Mouse (Mus musculus) left cerebral cortex, postnatal 4 days (tissue): ENCODE measurements around the gene Fam168b. TPM values are rescaled to one million over a fixed set of nuclear protein-coding genes. Genes with fewer than 3 reads are reported as not detected.

Experiments
- DNase-seq: peaks from one replicate; pipeline ENCODE4 v3.0.0-alpha.2; 2022
- intact Hi-C: fragments of 180-260 bp; cut with DNase I; formaldehyde crosslinking; loops from one replicate; pipeline ENCODE4 v1.15.1; 2025
- total RNA-seq, 2 experiments: library from RNA; stranded (reverse); gene quantifications; 2 replicates each; pipeline ENCODE4 v1.2.3; 2021

Gene Fam168b
- total RNA-seq, 2 experiments from 2014 or later: 251 to 255 TPM

- intact Hi-C loops: no loop called here
- DNase-seq: no peak
Measured at GRCm38 (mm10) chr1:34852116-34852878, 9.4 kb upstream of the Fam168b start.

GRCm38 (mm10) chr1:34851562-34851961 lies 8.7 kb upstream of the Fam168b start:
- intact Hi-C loops: no loop called here
- no peak for DNase-seq

- DNase-seq: no peak
- intact Hi-C loops: no loop called here
Measured at GRCm38 (mm10) chr1:34850343-34851136, 7.7 kb upstream of the Fam168b start.

GRCm38 (mm10) chr1:34849745-34850342 lies 7.0 kb upstream of the Fam168b start, which contains the start of gene Plekhb2:
Gene Plekhb2 (plus strand): TSS chr1:34849976.
- intact Hi-C loops: no loop called here
- peak; percentile 90 for DNase-seq

GRCm38 (mm10) chr1:34847070-34847469 lies 4.2 kb upstream of the Fam168b start:
- no peak for DNase-seq
- intact Hi-C loops: no loop called here

- intact Hi-C loops: no loop called here
- peak; percentile 57 for DNase-seq
Measured at GRCm38 (mm10) chr1:34842389-34842861, 440 bp downstream of the Fam168b start.

- intact Hi-C loops: no loop called here
Measured at GRCm38 (mm10) chr1:34841709-34842388, 1.0 kb downstream of the Fam168b start.

GRCm38 (mm10) chr1:34839241-34839640 lies 3.6 kb downstream of the Fam168b start:
- no peak for DNase-seq
- intact Hi-C loops: no loop called here

More at GRCm38 (mm10) chr1:34841709-34842388, 1.0 kb downstream of the Fam168b start:
- no peak for DNase-seq

GRCm38 (mm10) chr1:34837951-34838689 lies 4.7 kb downstream of the Fam168b start:
- intact Hi-C loops: no loop called here

GRCm38 (mm10) chr1:34834904-34835303 lies 8.0 kb downstream of the Fam168b start:
- DNase-seq: no peak
- intact Hi-C loops: no loop called here

More at GRCm38 (mm10) chr1:34837951-34838689, 4.7 kb downstream of the Fam168b start:
- DNase-seq: no peak

GRCm38 (mm10) chr1:34831381-34831780 lies 11.5 kb downstream of the Fam168b start:
- no peak for DNase-seq
- intact Hi-C loops: no loop called here

- DNase-seq: no peak
- intact Hi-C loops: no loop called here
Measured at GRCm38 (mm10) chr1:34830934-34831333, 11.9 kb downstream of the Fam168b start.

- intact Hi-C loops: no loop called here
- DNase-seq: no peak
Measured at GRCm38 (mm10) chr1:34828528-34829294, 14.2 kb downstream of the Fam168b start.

GRCm38 (mm10) chr1:34827900-34828299 lies 15.0 kb downstream of the Fam168b start:
- intact Hi-C loops: no loop called here
- no peak for DNase-seq

- no peak for DNase-seq
- intact Hi-C loops: no loop called here
Measured at GRCm38 (mm10) chr1:34825909-34826308, 17.0 kb downstream of the Fam168b start.

GRCm38 (mm10) chr1:34824208-34824607 lies 18.7 kb downstream of the Fam168b start:
- intact Hi-C loops: no loop called here

GRCm38 (mm10) chr1:34823353-34823752 lies 19.5 kb downstream of the Fam168b start:
- intact Hi-C loops: no loop called here
- DNase-seq: no peak

More at GRCm38 (mm10) chr1:34824208-34824607, 18.7 kb downstream of the Fam168b start:
- no peak for DNase-seq

- intact Hi-C loops: no loop called here
- no peak for DNase-seq
Measured at GRCm38 (mm10) chr1:34822746-34823145, 20.1 kb downstream of the Fam168b start.

- intact Hi-C loops: no loop called here
- DNase-seq: no peak
Measured at GRCm38 (mm10) chr1:34822003-34822402, 20.9 kb downstream of the Fam168b start.
